Comparison of ENCODE assay signal across 8 mouse cellular contexts in genomic region chr17:63803599-63803998, GRCm38 (mm10). TPM values are rescaled to one million over a fixed set of nuclear protein-coding genes. Genes with fewer than 3 reads are reported as not detected.
DNase-seq lines count a peak whose midpoint lies in the region; ATAC-seq and TF ChIP-seq lines count a peak whose summit lies in the region.
"Had no signal": no experiment of that assay in that cellular context is flagged by ENCODE, and none has a peak within 500 bp of the region (broad histone marks: within the 10 kb centered on the region; RNA-seq: fewer than 3 reads in every experiment).

No protein-coding gene starts in this region.

- H3K9me3 ChIP-seq in MEL (replicated peaks; ENCODE audit: insufficient read depth, low read length) = no peaks in the 10 kb centered on the region
- H3K9me3 ChIP-seq: limb, embryonic 13.5 days had no signal

- intact Hi-C loops in gastrocnemius, postnatal 36 days (cut with DNase I) = loop anchor here (5.0 to 10.0 kb wide), 2 partner anchors 109 to 571 kb away; no protein-coding TSS in a partner anchor

- H3K36me3 ChIP-seq in C2C12 (ENCODE audit: control insufficient read depth, insufficient read depth) (no peaks in the 10 kb centered on the region), MEL (ENCODE audit: control insufficient read depth in 1 of 2, insufficient read depth in 2 of 2, low read length in 2 of 2) (no peaks in the 10 kb centered on the region)
- H3K36me3 ChIP-seq: limb, embryonic 13.5 days had no signal

- H3K79me3 ChIP-seq in C2C12 (ENCODE audit: low read depth) = no peaks in the 10 kb centered on the region

- H3K4me1 ChIP-seq in MEL (ENCODE audit: control insufficient read depth in 1 of 2, insufficient read depth in 2 of 2, low read length in 2 of 2) = no peaks in the 10 kb centered on the region
- H3K4me1 ChIP-seq: limb, embryonic 13.5 days had no signal

- peak; percentile 80 for DNase-seq in MEL (ENCODE audit: low read depth, low spot score)
- DNase-seq in cerebellum, adult 9-11 months = peak; percentile 56
- DNase-seq in gastrocnemius, postnatal 36 days = peak; percentile 65 to 70
- peak; percentile 78 to 84 for DNase-seq in layer of hippocampus, postnatal 10 days (ENCODE audit: low spot score in 2 of 2)
- DNase-seq in spleen, postnatal 14 days (ENCODE audit: low spot score in 2 of 2) = peak; percentile 12 to 41

- peak; percentile 52 for TF ChIP-seq CTCF in C2C12 (IDR thresholded peaks at IDR 0.05; ENCODE audit: control insufficient read depth, insufficient read depth, insufficient read length)
- peak; percentile 89 to 96 (median 89) for TF ChIP-seq CTCF in MEL (IDR thresholded peaks at IDR 0.05 in 2 of 3, conservative IDR thresholded peaks at IDR 0.05 in 1 of 3; ENCODE audit: control insufficient read depth in 1 of 3, insufficient read depth in 1 of 3, low read depth in 2 of 3, low read length in 3 of 3, poor library complexity in 1 of 3, severe bottlenecking in 1 of 3)

- H3K79me2 ChIP-seq in C2C12 (ENCODE audit: control insufficient read depth, insufficient read depth) = no peaks in the 10 kb centered on the region
- no peaks in the 10 kb centered on the region for H3K79me2 ChIP-seq in MEL (ENCODE audit: control insufficient read depth, insufficient read depth, low read length, poor library complexity)

- TF ChIP-seq EP300 in MEL (IDR thresholded peaks at IDR 0.05; ENCODE audit: low read depth in 1 of 2, low read length in 2 of 2) = no peak

- ATAC-seq in megakaryocyte, adult 5-6 weeks (ENCODE audit: poor library complexity, severe bottlenecking) = peak; percentile 87

- no peak for TF ChIP-seq POLR2A in MEL (IDR thresholded peaks at IDR 0.05; ENCODE audit: control insufficient read depth in 1 of 2, insufficient read depth in 1 of 2, low read depth in 1 of 2, low read length in 2 of 2, poor library complexity in 1 of 2)

- TF ChIP-seq RAD21 in MEL (IDR thresholded peaks at IDR 0.05; ENCODE audit: low read depth, low read length) = peak; percentile 90

- H3K9ac ChIP-seq in MEL (ENCODE audit: control insufficient read depth, low read depth, low read length, poor library complexity, severe bottlenecking) = no peak overlapping the region
- H3K9ac ChIP-seq: limb, embryonic 13.5 days had no signal

- H3ac ChIP-seq in C2C12 (ENCODE audit: control insufficient read depth, insufficient read length, low read depth) = no peak overlapping the region

- H3K27ac ChIP-seq in MEL (ENCODE audit: control insufficient read depth, low read depth, low read length) = no peak overlapping the region
- H3K27ac ChIP-seq: limb, embryonic 13.5 days had no signal

- H3K4me3 ChIP-seq in C2C12 (ENCODE audit: insufficient read depth, poor library complexity, severe bottlenecking) (no peak overlapping the region), MEL (ENCODE audit: control insufficient read depth in 1 of 2, insufficient read depth in 1 of 2, low read depth in 2 of 2, low read length in 2 of 2) (no peak overlapping the region)
- H3K4me3 ChIP-seq: limb, embryonic 13.5 days had no signal

- H3K27me3 ChIP-seq in C2C12 (ENCODE audit: control insufficient read depth, insufficient read depth, insufficient read length) (no peaks in the 10 kb centered on the region), MEL (ENCODE audit: control insufficient read depth in 1 of 2, insufficient read depth in 2 of 2, low read length in 2 of 2) (no peaks in the 10 kb centered on the region)
- H3K27me3 ChIP-seq: limb, embryonic 13.5 days had no signal

TF ChIP-seq in C2C12, 6 proteins besides CTCF, POLR2A, EP300 and RAD21:
- no peak for TF ChIP-seq USF1 (IDR thresholded peaks at IDR 0.05; ENCODE audit: low read depth)
- TF ChIP-seq FOSL1 (IDR thresholded peaks at IDR 0.05; ENCODE audit: insufficient read depth, low read length, poor library complexity, severe bottlenecking) = no peak
- TF ChIP-seq MAX (IDR thresholded peaks at IDR 0.05) = no peak
- TF ChIP-seq MYOD1 (IDR thresholded peaks at IDR 0.05; ENCODE audit: control insufficient read depth, insufficient read length, low read depth) = no peak
- TF ChIP-seq MYOG (IDR thresholded peaks at IDR 0.05; ENCODE audit: control insufficient read depth, extremely low read depth, insufficient read length) = no peak
- no peak for TF ChIP-seq CEBPB (IDR thresholded peaks at IDR 0.05; ENCODE audit: low read depth)
TF ChIP-seq in C2C12: peak in this region for 0.

TF ChIP-seq in MEL, 35 proteins besides CTCF, POLR2A, EP300 and RAD21:
- TF ChIP-seq CHD2 (IDR thresholded peaks at IDR 0.05; ENCODE audit: low read length) (no peak), ZKSCAN1 (IDR thresholded peaks at IDR 0.05; ENCODE audit: low read depth, low read length) (no peak), TCF12 (IDR thresholded peaks at IDR 0.05; ENCODE audit: low read depth, low read length) (0 out of 2 replicates have a peak, but pooled peaks have one; percentile 10), MYC (IDR thresholded peaks at IDR 0.05; ENCODE audit: low read depth, low read length) (no peak), BHLHE40 (IDR thresholded peaks at IDR 0.05; ENCODE audit: borderline replicate concordance, low read depth, low read length) (0 out of 2 replicates have a peak, but pooled peaks have one; percentile 28), GATA1 (IDR thresholded peaks at IDR 0.05; ENCODE audit: low read depth, low read length) (no peak), MAZ (IDR thresholded peaks at IDR 0.05; ENCODE audit: low read depth, low read length) (no peak), ETS1 (IDR thresholded peaks at IDR 0.05; ENCODE audit: low read depth, low read length) (no peak), TAL1 (IDR thresholded peaks at IDR 0.05; ENCODE audit: low read length) (no peak), JUND (IDR thresholded peaks at IDR 0.05; ENCODE audit: low read depth, low read length) (no peak), E2F4 (IDR thresholded peaks at IDR 0.05; ENCODE audit: borderline replicate concordance, low read depth, low read length) (no peak), ZC3H11A (IDR thresholded peaks at IDR 0.05; ENCODE audit: low read depth, low read length) (peak; percentile 95), NRF1 (IDR thresholded peaks at IDR 0.05; ENCODE audit: insufficient read depth, low read depth, low read length, poor library complexity, severe bottlenecking) (no peak), MEF2A (IDR thresholded peaks at IDR 0.05; ENCODE audit: extremely low read depth, insufficient replicate concordance, low read depth, low read length, poor library complexity, severe bottlenecking) (no peak), ZNF384 (IDR thresholded peaks at IDR 0.05; ENCODE audit: low read depth, low read length) (no peak), SMC3 (IDR thresholded peaks at IDR 0.05; ENCODE audit: low read depth, low read length) (peak; percentile 90), USF1 (IDR thresholded peaks at IDR 0.05; ENCODE audit: low read depth, low read length) (no peak), RCOR1 (IDR thresholded peaks at IDR 0.05; ENCODE audit: low read depth, low read length) (no peak), TBP (IDR thresholded peaks at IDR 0.05; ENCODE audit: low read depth, low read length) (no peak), CHD1 (IDR thresholded peaks at IDR 0.05; ENCODE audit: low read depth, low read length) (no peak), ZMIZ1 (IDR thresholded peaks at IDR 0.05; ENCODE audit: low read depth, low read length) (no peak), USF2 (IDR thresholded peaks at IDR 0.05; ENCODE audit: borderline replicate concordance in 1 of 2, insufficient read depth in 1 of 2, low read depth in 1 of 2, low read length in 2 of 2) (no peak), MAX (IDR thresholded peaks at IDR 0.05; ENCODE audit: low read length) (no peak), SIN3A (IDR thresholded peaks at IDR 0.05; ENCODE audit: low read length) (no peak), POLR2AphosphoS5 (IDR thresholded peaks at IDR 0.05; ENCODE audit: borderline replicate concordance, low read depth, low read length) (no peak), NELFE (IDR thresholded peaks at IDR 0.05; ENCODE audit: low read depth, low read length) (no peak)

RNA-seq across cellular contexts. Expression of gene Fer, which starts 59.3 kb away (rescaled TPM):
- polyA plus RNA-seq in C2C12 (2012; fragmentation: generic; extraction: Trizol) = 8.8 TPM
- total RNA-seq in MEL (2012; rRNA removed) = 8.5 and 9.4 TPM in 2 replicates
- polyA plus RNA-seq in MEL (2012; ENCODE audit: insufficient read depth in 1 of 2, insufficient read length in 2 of 2, low read depth in 1 of 2, low replicate concordance in 2 of 2, missing spikeins in 1 of 2) = 10 to 100 TPM in 1 of 2 experiments, not detected in 1; 11.2 TPM
- 10 to 100 TPM; 10.0 to 10.3 TPM for total RNA-seq in gastrocnemius, postnatal 36 days (2021)
- 10 to 100 TPM; 35.0 to 37.8 TPM for total RNA-seq in layer of hippocampus, postnatal 10 days (2021)
- total RNA-seq in megakaryocyte, adult 5-6 weeks (2015) = 4.7 and 7.8 TPM in 2 replicates
- 4.7 and 7.1 TPM in 2 replicates for total RNA-seq in megakaryocyte, adult 5-6 weeks (2017)

RNA-seq across cellular contexts. Expression of gene A930002H24Rik, which starts 60.0 kb away (rescaled TPM):
- polyA plus RNA-seq in C2C12 (2012; fragmentation: generic; extraction: Trizol) (0.77 TPM), MEL (2012; ENCODE audit: insufficient read depth in 1 of 2, insufficient read length in 2 of 2, low read depth in 1 of 2, low replicate concordance in 2 of 2, missing spikeins in 1 of 2) (under 1 TPM in 1 of 2 experiments, not detected in 1; 0.70 TPM)
- 0.69 and 1.1 TPM in 2 replicates for total RNA-seq in MEL (2012; rRNA removed)
- total RNA-seq in gastrocnemius, postnatal 36 days (2021) = not detected
- under 1 TPM in 1 of 2 experiments, not detected in 1; 0.85 TPM for total RNA-seq in layer of hippocampus, postnatal 10 days (2021)
- total RNA-seq in megakaryocyte, adult 5-6 weeks (2015) = not detected in 2 replicates
- 1.7 TPM in 1 of 2 replicates, not detected in the other for total RNA-seq in megakaryocyte, adult 5-6 weeks (2017)

Comparison
In these comparisons a context has a peak if more than half of its experiments do, and no peak if none do; other contexts are left out.
1. DNase-seq: peak in every context shown above with its lines; median percentile 81 in layer of hippocampus, postnatal 10 days; 80 in MEL; 68 in gastrocnemius, postnatal 36 days; 56 in cerebellum, adult 9-11 months; 26 in spleen, postnatal 14 days.